Comparison of ENCODE assay signal across 8 mouse cellular contexts in genomic region chr11:119909436-119909835, GRCm38 (mm10). TPM values are rescaled to one million over a fixed set of nuclear protein-coding genes. Genes with fewer than 3 reads are reported as not detected.
DNase-seq lines count a peak whose midpoint lies in the region; ATAC-seq and TF ChIP-seq lines count a peak whose summit lies in the region.

No protein-coding gene starts in this region.

- no peaks in the 10 kb centered on the region for H3K27me3 ChIP-seq in C2C12 (ENCODE audit: control insufficient read depth, insufficient read depth, insufficient read length)
- peaks cover 23% of the 10 kb centered on the region for H3K27me3 ChIP-seq in heart, embryonic 15.5 days
- H3K27me3 ChIP-seq in lung, postnatal 0 days (replicated peaks; ENCODE audit: insufficient read depth, low read length): no peaks in the 10 kb centered on the region

- TF ChIP-seq EP300 in lung, postnatal 0 days (IDR thresholded peaks at IDR 0.05): no peak

- WGBS in heart, embryonic 15.5 days: 0% methylated on average over 5 of the region's 5 CpGs
- 0% methylated on average over 5 of the region's 5 CpGs for WGBS in lung, postnatal 0 days

- no peak overlapping the region for H3K27ac ChIP-seq in heart, embryonic 15.5 days
- no peak overlapping the region for H3K27ac ChIP-seq in lung, postnatal 0 days (ENCODE audit: low read length)

- H3K36me3 ChIP-seq in C2C12 (ENCODE audit: control insufficient read depth, insufficient read depth): no peaks in the 10 kb centered on the region
- H3K36me3 ChIP-seq in heart, embryonic 15.5 days: no peaks in the 10 kb centered on the region
- no peaks in the 10 kb centered on the region for H3K36me3 ChIP-seq in lung, postnatal 0 days (ENCODE audit: insufficient read depth, low read length)

- peaks cover 4% of the 10 kb centered on the region for H3K79me3 ChIP-seq in C2C12 (ENCODE audit: low read depth)

- H3K4me3 ChIP-seq in C2C12 (ENCODE audit: insufficient read depth, poor library complexity, severe bottlenecking): no peak overlapping the region
- H3K4me3 ChIP-seq in heart, embryonic 15.5 days: no peak overlapping the region
- no peak overlapping the region for H3K4me3 ChIP-seq in lung, postnatal 0 days (ENCODE audit: low read depth, low read length)

- peak; percentile 56 for DNase-seq in MN1 (ENCODE audit: low spot score)
- peak; percentile 56 to 87 for DNase-seq in kidney, postnatal 36 days
- DNase-seq in lung, postnatal 0 days (ENCODE audit: low spot score): peak; percentile 72
- DNase-seq in right cerebral cortex, postnatal 25 days: peak; percentile 57

- H3K9me3 ChIP-seq in heart, embryonic 15.5 days (replicated peaks): no peaks in the 10 kb centered on the region
- no peaks in the 10 kb centered on the region for H3K9me3 ChIP-seq in lung, postnatal 0 days (ENCODE audit: low read length)

- ATAC-seq in common myeloid progenitor, adult 5-6 weeks (replicated peaks; ENCODE audit: low read depth, poor library complexity, severe bottlenecking): peak; percentile 53
- ATAC-seq in heart, embryonic 15.5 days (replicated peaks; ENCODE audit: insufficient number of reproducible peaks, insufficient read depth, low FRiP score, low read depth): no peak
- no peak for ATAC-seq in lung, postnatal 0 days
- no peak for ATAC-seq in erythroid progenitor cell, adult 5-6 weeks (replicated peaks; ENCODE audit: low FRiP score, poor library complexity, severe bottlenecking)

- H3K4me2 ChIP-seq in heart, embryonic 15.5 days: peak overlapping the region; percentile 42
- peak overlapping the region; percentile 30 for H3K4me2 ChIP-seq in lung, postnatal 0 days (replicated peaks; ENCODE audit: low read depth, low read length)

- peaks cover 8% of the 10 kb centered on the region for H3K79me2 ChIP-seq in C2C12 (ENCODE audit: control insufficient read depth, insufficient read depth)

- peak; percentile 67 for TF ChIP-seq CTCF in C2C12 (IDR thresholded peaks at IDR 0.05; ENCODE audit: control insufficient read depth, insufficient read depth, insufficient read length)
- peak; percentile 90 for TF ChIP-seq CTCF in lung, postnatal 0 days (IDR thresholded peaks at IDR 0.05)

- no peak overlapping the region for H3ac ChIP-seq in C2C12 (ENCODE audit: control insufficient read depth, insufficient read length, low read depth)

- peaks cover 24% of the 10 kb centered on the region for H3K4me1 ChIP-seq in heart, embryonic 15.5 days (replicated peaks)
- peaks cover 17% of the 10 kb centered on the region for H3K4me1 ChIP-seq in lung, postnatal 0 days (ENCODE audit: insufficient read depth, low read depth, low read length)

- peak overlapping the region; percentile 3 for H3K9ac ChIP-seq in heart, embryonic 15.5 days
- no peak overlapping the region for H3K9ac ChIP-seq in lung, postnatal 0 days (replicated peaks; ENCODE audit: low read depth)

TF ChIP-seq in C2C12, 6 proteins besides CTCF, POLR2A, EP300 and RAD21:
- TF ChIP-seq MAX (IDR thresholded peaks at IDR 0.05) (no peak), FOSL1 (IDR thresholded peaks at IDR 0.05; ENCODE audit: insufficient read depth, low read length, poor library complexity, severe bottlenecking) (no peak), MYOG (IDR thresholded peaks at IDR 0.05; ENCODE audit: control insufficient read depth, extremely low read depth, insufficient read length) (no peak), USF1 (IDR thresholded peaks at IDR 0.05; ENCODE audit: low read depth) (no peak), CEBPB (IDR thresholded peaks at IDR 0.05; ENCODE audit: low read depth) (no peak)

RNA-seq across cellular contexts. Expression of gene Chmp6, which starts 3.8 kb away (rescaled TPM):
- 64.9 TPM for polyA plus RNA-seq in C2C12 (2012; fragmentation: generic; extraction: Trizol)
- total RNA-seq in common myeloid progenitor, adult 5-6 weeks (2017): 26.9 and 37.8 TPM in 2 replicates
- 57.3 and 69.5 TPM in 2 replicates for polyA plus RNA-seq in heart, embryonic 15.5 days (2015; fragmentation: Nextera tagmentation; extraction: Ambion mirVana)
- polyA plus RNA-seq in lung, postnatal 0 days (2015; fragmentation: Nextera tagmentation; extraction: Ambion mirVana): 83.6 and 89.9 TPM in 2 replicates
- 1.3 and 14.4 TPM in 2 replicates for total RNA-seq in erythroid progenitor cell, adult 5-6 weeks (2015; ENCODE audit: low replicate concordance)
- total RNA-seq in erythroid progenitor cell, adult 5-6 weeks (2017; ENCODE audit: low replicate concordance): 10.3 and 10.4 TPM in 2 replicates

RNA-seq across cellular contexts. Expression of gene Baiap2, which starts 33.1 kb away (rescaled TPM):
- 41.5 TPM for polyA plus RNA-seq in C2C12 (2012; fragmentation: generic; extraction: Trizol)
- 6.0 and 6.3 TPM in 2 replicates for total RNA-seq in common myeloid progenitor, adult 5-6 weeks (2017)
- polyA plus RNA-seq in heart, embryonic 15.5 days (2015; fragmentation: Nextera tagmentation; extraction: Ambion mirVana): 11.0 and 16.3 TPM in 2 replicates
- polyA plus RNA-seq in lung, postnatal 0 days (2015; fragmentation: Nextera tagmentation; extraction: Ambion mirVana): 42.9 and 52.6 TPM in 2 replicates
- total RNA-seq in erythroid progenitor cell, adult 5-6 weeks (2015; ENCODE audit: low replicate concordance): 1.3 and 1.4 TPM in 2 replicates
- 3.2 and 5.3 TPM in 2 replicates for total RNA-seq in erythroid progenitor cell, adult 5-6 weeks (2017; ENCODE audit: low replicate concordance)
